Comparison of ENCODE assay signal across 8 mouse cellular contexts in the genomic region with DNA sequence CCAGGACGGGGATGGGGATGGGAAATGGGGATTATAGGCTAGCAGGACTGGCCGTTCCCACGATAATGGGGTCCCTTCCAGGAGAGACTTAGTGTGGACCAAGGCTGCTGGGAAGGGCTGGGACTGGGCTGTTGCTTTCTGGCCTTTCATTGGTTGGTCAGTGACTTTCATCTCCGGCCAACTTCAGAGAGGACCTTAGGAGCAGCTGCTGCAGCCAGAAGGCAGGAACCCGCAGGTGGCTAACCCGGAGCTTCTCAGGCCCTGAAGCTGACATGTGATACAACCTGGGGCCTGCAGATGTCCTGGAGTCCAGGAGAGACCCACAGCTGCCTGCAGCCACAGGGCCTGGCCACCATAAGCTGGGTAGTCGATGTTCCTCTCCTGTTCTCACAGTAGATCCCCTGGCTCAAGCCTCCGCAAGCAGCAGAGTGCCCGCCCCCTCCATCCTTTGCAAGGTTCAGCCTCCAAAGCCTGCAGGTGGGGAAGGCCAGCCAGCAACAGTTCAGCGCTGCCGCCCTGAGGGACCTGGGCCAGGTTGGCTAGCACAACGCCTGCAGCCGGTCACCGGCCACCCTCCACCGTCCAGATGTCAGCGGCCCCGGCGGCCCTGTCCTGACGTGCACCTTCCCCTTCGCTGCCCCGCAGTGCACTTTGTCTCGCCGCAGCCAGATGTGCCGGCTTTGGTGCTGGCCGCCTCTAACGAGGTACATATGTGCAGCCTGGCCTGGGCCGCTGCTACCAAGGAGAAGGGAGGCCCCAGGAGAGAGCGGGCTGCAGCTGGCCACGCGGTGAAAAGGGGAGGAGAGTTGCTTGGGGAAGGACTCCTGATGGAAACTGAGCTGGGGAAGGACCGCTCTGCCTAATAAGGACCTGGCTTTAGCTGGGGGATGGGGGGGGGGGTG. TPM values are rescaled to one million over a fixed set of nuclear protein-coding genes. Genes with fewer than 3 reads are reported as not detected.
DNase-seq lines count a peak whose midpoint lies in the region; ATAC-seq and TF ChIP-seq lines count a peak whose summit lies in the region.

No protein-coding gene starts in this region.

- H3K9ac ChIP-seq in CH12.LX (ENCODE audit: insufficient read depth, low read depth): no peak overlapping the region
- peak overlapping the region; percentile 44 for H3K9ac ChIP-seq in intestine, embryonic 15.5 days

- H3K79me2 ChIP-seq in CH12.LX (replicated peaks; ENCODE audit: control insufficient read depth, extremely low read depth, insufficient read depth, poor library complexity, severe bottlenecking): no peaks in the 10 kb centered on the region

- TF ChIP-seq EP300 in CH12.LX (IDR thresholded peaks at IDR 0.05; ENCODE audit: low read length): 0 out of 2 replicates have a peak, but pooled peaks have one; percentile 23

- peak overlapping the region; percentile 56 for H3K4me2 ChIP-seq in CH12.LX (ENCODE audit: insufficient read depth, low read depth, poor library complexity, severe bottlenecking)
- peak overlapping the region; percentile 58 for H3K4me2 ChIP-seq in intestine, embryonic 15.5 days (replicated peaks)

- no peak for TF ChIP-seq RAD21 in CH12.LX (IDR thresholded peaks at IDR 0.05; ENCODE audit: low read depth, low read length)

- H3K27me3 ChIP-seq in CH12.LX (replicated peaks): no peaks in the 10 kb centered on the region
- no peaks in the 10 kb centered on the region for H3K27me3 ChIP-seq in intestine, embryonic 15.5 days (replicated peaks)

- in situ Hi-C loops in CH12.LX (cut with MboI; ENCODE audit: low pct_ligation_motif_present, low pct_unique_long_range_greater_than_20kb, low sequenced_read_pairs): no loop called here

- TF ChIP-seq POLR2A in CH12.LX (IDR thresholded peaks at IDR 0.05; ENCODE audit: low read depth, low read length): peak; percentile 59; the same call in 1 of the 2 replicates

- WGBS in intestine, embryonic 15.5 days: 15% methylated on average over 31 of the region's 31 CpGs

- dilution Hi-C loops in CH12.LX (cut with MboI; ENCODE audit: extremely low pct_ligation_motif_present, extremely low pct_unique_long_range_greater_than_20kb, low sequenced_read_pairs): no loop called here

- H3K4me3 ChIP-seq in CH12.LX (replicated peaks in 1 of 3; ENCODE audit: low read depth in 2 of 3, low read length in 2 of 3, poor library complexity in 1 of 3): peak overlapping the region; percentile 20 to 32 (median 28)
- H3K4me3 ChIP-seq in intestine, embryonic 15.5 days (replicated peaks): peak overlapping the region; percentile 26

- peaks cover 0 to 20% of the 10 kb centered on the region in 2 experiments for H3K36me3 ChIP-seq in CH12.LX (replicated peaks in 1 of 2; ENCODE audit: control insufficient read depth in 1 of 2, insufficient read depth in 1 of 2, low read length in 1 of 2)
- H3K36me3 ChIP-seq in intestine, embryonic 15.5 days: no peaks in the 10 kb centered on the region

- peak; percentile 60 for DNase-seq in CH12.LX (ENCODE audit: extremely low read depth)
- DNase-seq in gastrocnemius, postnatal 4 days (ENCODE audit: low spot score in 2 of 2): peak; percentile 55 to 73
- DNase-seq in mesoderm, embryonic 11.5 days (ENCODE audit: low read depth, low spot score): peak; percentile 89
- DNase-seq in testis, postnatal 10 days (ENCODE audit: low spot score): peak; percentile 74
- no peak for DNase-seq in frontal cortex, postnatal 14 days (ENCODE audit: low spot score in 2 of 2)

- no peak for TF ChIP-seq CTCF in CH12.LX (conservative IDR thresholded peaks at IDR 0.05 in 1 of 2, IDR thresholded peaks at IDR 0.05 in 1 of 2; ENCODE audit: low read depth in 2 of 2, low read length in 2 of 2)

- ATAC-seq in common myeloid progenitor, adult 5-6 weeks (replicated peaks; ENCODE audit: low read depth, poor library complexity, severe bottlenecking): peak; percentile 35
- peak; percentile 77 for ATAC-seq in intestine, embryonic 15.5 days
- ATAC-seq in cerebellum, adult (ENCODE audit: insufficient number of reproducible peaks, low FRiP score, low TSS enrichment): no peak

- no peaks in the 10 kb centered on the region for H3K9me3 ChIP-seq in CH12.LX (replicated peaks; ENCODE audit: low read length)
- no peaks in the 10 kb centered on the region for H3K9me3 ChIP-seq in intestine, embryonic 15.5 days

- H3K27ac ChIP-seq in CH12.LX (ENCODE audit: insufficient read depth, low read depth): peak overlapping the region; percentile 50
- peak overlapping the region; percentile 61 for H3K27ac ChIP-seq in intestine, embryonic 15.5 days

- H3K4me1 ChIP-seq in CH12.LX (ENCODE audit: control insufficient read depth in 1 of 2, insufficient read depth in 2 of 2): peaks cover 21 to 68% of the 10 kb centered on the region in 2 experiments
- peaks cover 13% of the 10 kb centered on the region for H3K4me1 ChIP-seq in intestine, embryonic 15.5 days (replicated peaks)

TF ChIP-seq in CH12.LX, 34 proteins besides CTCF, POLR2A, EP300 and RAD21:
- TF ChIP-seq USF2 (conservative IDR thresholded peaks at IDR 0.05; ENCODE audit: low read depth, low read length) (no peak), TBP (conservative IDR thresholded peaks at IDR 0.05; ENCODE audit: low read depth, low read length) (no peak), BHLHE40 (IDR thresholded peaks at IDR 0.05; ENCODE audit: low read depth, low read length) (peak; percentile 25; the same call in 1 of the 2 replicates), IRF4 (IDR thresholded peaks at IDR 0.05; ENCODE audit: low read depth, low read length) (0 out of 2 replicates have a peak, but pooled peaks have one; percentile 47), MAFK (IDR thresholded peaks at IDR 0.05; ENCODE audit: insufficient replicate concordance, low read length) (no peak), PAX5 (IDR thresholded peaks at IDR 0.05; ENCODE audit: low read length) (no peak), E2F4 (IDR thresholded peaks at IDR 0.05; ENCODE audit: insufficient replicate concordance, low read depth, low read length) (no peak), NELFE (IDR thresholded peaks at IDR 0.05; ENCODE audit: low read depth, low read length) (0 out of 2 replicates have a peak, but pooled peaks have one; percentile 46), MEF2A (IDR thresholded peaks at IDR 0.05; ENCODE audit: borderline replicate concordance, low read depth, low read length) (peak; percentile 51; the same call in 1 of the 2 replicates), POLR2AphosphoS2 (IDR thresholded peaks at IDR 0.05; ENCODE audit: low read depth, low read length) (no peak; the same call in 1 of the 2 replicates), SIN3A (IDR thresholded peaks at IDR 0.05; ENCODE audit: low read length) (peak; percentile 62), ZNF384 (IDR thresholded peaks at IDR 0.05; ENCODE audit: low read depth, low read length) (no peak), ZC3H11A (IDR thresholded peaks at IDR 0.05; ENCODE audit: low read depth, low read length) (no peak), MYC (IDR thresholded peaks at IDR 0.05; ENCODE audit: low read depth, low read length) (peak; percentile 33; the same call in 1 of the 2 replicates), KAT2A (IDR thresholded peaks at IDR 0.05; ENCODE audit: insufficient replicate concordance, low read length) (no peak), ZMIZ1 (IDR thresholded peaks at IDR 0.05; ENCODE audit: low read depth, low read length) (peak; percentile 61; the same call in 1 of the 2 replicates), JUN (IDR thresholded peaks at IDR 0.05; ENCODE audit: insufficient read depth, low read depth, low read length) (no peak), HCFC1 (IDR thresholded peaks at IDR 0.05; ENCODE audit: low read depth, low read length) (no peak; the same call in 1 of the 2 replicates), CHD2 (IDR thresholded peaks at IDR 0.05; ENCODE audit: low read length) (peak; percentile 73), ELF1 (IDR thresholded peaks at IDR 0.05; ENCODE audit: low read depth, low read length) (no peak), MAX (IDR thresholded peaks at IDR 0.05; ENCODE audit: low read length) (0 out of 2 replicates have a peak, but pooled peaks have one; percentile 54), ETS1 (conservative IDR thresholded peaks at IDR 0.05; ENCODE audit: low read depth, low read length) (no peak; the same call in 1 of the 2 replicates), RCOR1 (conservative IDR thresholded peaks at IDR 0.05; ENCODE audit: low read depth, low read length) (no peak), JUND (conservative IDR thresholded peaks at IDR 0.05; ENCODE audit: low read depth, low read length) (no peak), MXI1 (IDR thresholded peaks at IDR 0.05; ENCODE audit: low read depth, low read length) (peak; percentile 76), NRF1 (IDR thresholded peaks at IDR 0.05; ENCODE audit: low read depth, low read length) (peak; percentile 32), MAZ (IDR thresholded peaks at IDR 0.05; ENCODE audit: low read depth, low read length) (no peak; the same call in none of the 2 replicates), SMC3 (IDR thresholded peaks at IDR 0.05; ENCODE audit: low read depth, low read length) (peak; percentile 14; the same call in 1 of the 2 replicates), GABPA (IDR thresholded peaks at IDR 0.05; ENCODE audit: insufficient replicate concordance, low read depth, low read length) (no peak), TCF12 (IDR thresholded peaks at IDR 0.05; ENCODE audit: low read depth, low read length) (peak; percentile 79), CHD1 (IDR thresholded peaks at IDR 0.05; ENCODE audit: low read depth, low read length) (peak; percentile 76; the same call in 1 of the 2 replicates), USF1 (IDR thresholded peaks at IDR 0.05; ENCODE audit: low read depth, low read length) (no peak), UBTF (IDR thresholded peaks at IDR 0.05; ENCODE audit: low read depth, low read length) (0 out of 2 replicates have a peak, but pooled peaks have one; percentile 45), ZKSCAN1 (IDR thresholded peaks at IDR 0.05; ENCODE audit: borderline replicate concordance, low read depth, low read length) (no peak)

RNA-seq across cellular contexts. Expression of gene Fgd2, which starts 55.3 kb away (rescaled TPM):
- total RNA-seq in CH12.LX (2012; rRNA removed) (48.3 and 67.6 TPM in 2 replicates), CH12.LX (2014; rRNA removed) (41.7 and 41.9 TPM in 2 replicates)
- polyA plus RNA-seq in CH12.LX (2012; ENCODE audit: insufficient read length, low read depth): 49.2 and 54.4 TPM in 2 replicates
- 23.9 and 39.0 TPM in 2 replicates for total RNA-seq in common myeloid progenitor, adult 5-6 weeks (2017)
- total RNA-seq in gastrocnemius, postnatal 4 days (2021): 1 to 10 TPM; 4.2 to 4.5 TPM
- 10.5 and 12.3 TPM in 2 replicates for polyA plus RNA-seq in intestine, embryonic 15.5 days (2015; fragmentation: Nextera tagmentation; extraction: Ambion mirVana)

Comparison
In these comparisons a context has a peak if more than half of its experiments do, and no peak if none do; other contexts are left out.
1. DNase-seq: peak in CH12.LX (single experiment), gastrocnemius, postnatal 4 days (2 of 2), mesoderm, embryonic 11.5 days (single experiment) and testis, postnatal 10 days (single experiment); none in frontal cortex, postnatal 14 days (0 of 2).